Mouse (Mus musculus): ENCODE data around the gene Col11a2.

DNA sequence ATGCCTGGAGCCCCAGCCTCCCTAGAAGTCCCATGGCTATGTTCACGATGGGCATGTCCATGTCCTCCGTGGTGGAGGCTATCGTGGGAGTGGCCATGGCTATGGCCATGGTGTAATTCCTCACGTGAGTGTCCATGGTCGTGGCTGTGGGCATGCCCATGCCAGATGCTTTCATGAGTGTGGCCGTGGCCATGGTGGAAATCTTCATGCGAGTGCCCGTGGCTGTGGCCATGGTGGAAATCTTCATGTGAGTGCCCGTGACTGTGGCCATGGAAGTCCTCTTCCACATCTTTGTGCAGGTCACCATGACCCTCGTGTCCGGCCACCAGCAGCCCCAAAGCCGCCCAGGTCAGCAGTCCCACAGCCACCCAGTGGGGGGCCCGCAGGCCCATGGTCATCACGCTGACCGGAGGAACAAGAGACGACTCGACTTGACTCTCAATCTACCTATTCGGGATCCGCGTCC, 8.3 kb upstream of the Col11a2 start:
- TF ChIP-seq TAL1 (IDR thresholded peaks at IDR 0.05; ENCODE audit: low read length) (no peak), GATA1 (IDR thresholded peaks at IDR 0.05; ENCODE audit: low read length) (no peak)

All from erythroblast, embryonic 14.5 days (primary cell).